In genomic region chr1:87605296-87605695, GRCm38 (mm10) we compare ENCODE assay signal across 24 mouse cellular contexts. TPM values are rescaled to one million over a fixed set of nuclear protein-coding genes. Genes with fewer than 3 reads are reported as not detected.
A peak's percentile ranks its signal among the peaks of the same experiment; 100 is the strongest.
DNase-seq lines count a peak whose midpoint lies in the region; ATAC-seq and TF ChIP-seq lines count a peak whose summit lies in the region.
"Had no signal": no experiment of that assay in that cellular context is flagged by ENCODE, and none has a peak within 500 bp of the region (broad histone marks: within the 10 kb centered on the region; RNA-seq: fewer than 3 reads in every experiment).

No protein-coding gene starts in this region.

- no peak for DNase-seq in frontal cortex, postnatal 25 days (ENCODE audit: low spot score in 2 of 2)
- DNase-seq in right cerebral cortex, adult 18-20 months = peak; percentile 71
- no peak for DNase-seq in right cerebral cortex, postnatal 10 days (ENCODE audit: low spot score in 2 of 2)
- peak in 1 of 2 experiments; percentile 28 for DNase-seq in left cerebral cortex, adult 2 months (ENCODE audit: extremely low spot score in 1 of 2, low spot score in 2 of 2)
- no peak for DNase-seq in layer of hippocampus, adult 9-10 months (ENCODE audit: low spot score)
- DNase-seq: adrenal gland, postnatal 10 days; B cell, adult 2 months; cerebellum, adult 11-12 months; cerebellum, adult 9-10 months; cerebellum, postnatal 25 days; gastrocnemius, postnatal 10 days; heart, adult 2 months; heart, postnatal 14 days had no signal

- peak; percentile 51 for ATAC-seq in frontal cortex, adult (ENCODE audit: low TSS enrichment)
- ATAC-seq in activated CD4-positive, CD25-positive, alpha-beta regulatory T cell, adult 4 months = no peak
- ATAC-seq: CD4-positive, CD25-positive, alpha-beta regulatory T cell, adult 4 months; forebrain, embryonic 16.5 days; hindbrain, postnatal 0 days had no signal

- peak overlapping the region; percentile 71 for H3K27ac ChIP-seq in left cerebral cortex, adult 2 months
- H3K27ac ChIP-seq: embryonic facial prominence, embryonic 13.5 days; forebrain, embryonic 12.5 days; heart, adult 2 months; heart, embryonic 15.5 days; hindbrain, embryonic 13.5 days; hindbrain, postnatal 0 days had no signal

- intact Hi-C loops in left cerebral cortex, adult 2 months (cut with DNase I) = loop anchor here (1.0 to 5.0 kb wide), 4 partner anchors 16 to 117 kb away; partner anchors contain the start of gene Neu2

- no peak overlapping the region for H3K4me3 ChIP-seq in left cerebral cortex, adult 2 months
- H3K4me3 ChIP-seq: embryonic facial prominence, embryonic 13.5 days; forebrain, embryonic 12.5 days; heart, adult 2 months; heart, embryonic 15.5 days; hindbrain, embryonic 13.5 days had no signal

- TF ChIP-seq CTCF in left cerebral cortex, adult 2 months (IDR thresholded peaks at IDR 0.05) = no peak

RNA-seq across cellular contexts. Expression of gene Inpp5d, which starts 14.8 kb away (rescaled TPM):
- total RNA-seq in left cerebral cortex, adult 2 months (2021) = 10 to 100 TPM; 16.7 to 20.1 TPM
- polyA plus RNA-seq in activated CD4-positive, CD25-positive, alpha-beta regulatory T cell, adult 4 months (2017; shearing (Covaris generic)) = 100 to 1,000 TPM; 125 to 127 TPM

RNA-seq across cellular contexts. Expression of gene Ngef, which starts 31.6 kb away (rescaled TPM):
- 100 to 1,000 TPM; 347 to 364 TPM for total RNA-seq in left cerebral cortex, adult 2 months (2021)
- polyA plus RNA-seq in activated CD4-positive, CD25-positive, alpha-beta regulatory T cell, adult 4 months (2017; shearing (Covaris generic)) = not detected
- total RNA-seq: hematopoietic stem cell, adult 5-6 weeks had no signal
- polyA plus RNA-seq: CD4-positive, CD25-positive, alpha-beta regulatory T cell, adult 4 months; G1E had no signal
